Mouse (Mus musculus) thymus, postnatal 0 days (tissue): ENCODE measurements around the gene Trim25. TPM values are rescaled to one million over a fixed set of nuclear protein-coding genes. Genes with fewer than 3 reads are reported as not detected.
A peak's percentile ranks its signal among the peaks of the same experiment; 100 is the strongest.

ENCODE experiments used
- DNase-seq: peaks from one replicate; pipeline ENCODE4 v3.0.0-alpha.2; 2015; ENCODE audit warnings: low spot score
- polyA plus RNA-seq: library from polyadenylated mRNA; unstranded; fragments of >200 nt; fragmentation: Nextera tagmentation; extraction: Ambion mirVana; gene quantifications from 2 replicates; pipeline ENCODE4 v1.2.1, GENCODE M21; 2015

The Trim25 gene
- polyA plus RNA-seq, 1 experiment from 2014 or later, result 48.9 TPM

GRCm38 (mm10) chr11:89060423-89061089, 61.4 kb downstream of the Trim25 start:
- DNase-seq, result peak; percentile 95

DNA sequence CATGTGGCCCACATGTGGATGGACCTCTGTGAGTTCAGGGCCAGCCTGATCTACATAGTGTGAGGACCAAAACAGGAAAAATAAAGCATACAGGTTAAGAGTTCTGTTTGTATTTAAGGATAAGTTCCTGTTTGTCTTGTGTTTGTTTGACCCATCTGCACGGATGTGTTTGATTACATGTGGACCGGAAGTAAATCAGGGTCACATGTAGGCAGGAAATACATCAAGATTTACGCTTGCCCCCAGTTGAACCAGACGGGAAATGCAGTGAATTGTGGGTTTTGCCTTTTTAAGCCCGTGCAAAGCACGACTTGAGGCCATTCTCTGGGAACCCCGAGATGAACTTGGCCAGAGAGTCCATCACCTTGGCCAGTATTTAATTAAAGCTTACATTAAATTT, 62.2 kb downstream of the Trim25 start:
- DNase-seq, result peak; percentile 31

GRCm38 (mm10) chr11:89064312-89064711, 65.1 kb downstream of the Trim25 start:
- no peak for DNase-seq

DNA sequence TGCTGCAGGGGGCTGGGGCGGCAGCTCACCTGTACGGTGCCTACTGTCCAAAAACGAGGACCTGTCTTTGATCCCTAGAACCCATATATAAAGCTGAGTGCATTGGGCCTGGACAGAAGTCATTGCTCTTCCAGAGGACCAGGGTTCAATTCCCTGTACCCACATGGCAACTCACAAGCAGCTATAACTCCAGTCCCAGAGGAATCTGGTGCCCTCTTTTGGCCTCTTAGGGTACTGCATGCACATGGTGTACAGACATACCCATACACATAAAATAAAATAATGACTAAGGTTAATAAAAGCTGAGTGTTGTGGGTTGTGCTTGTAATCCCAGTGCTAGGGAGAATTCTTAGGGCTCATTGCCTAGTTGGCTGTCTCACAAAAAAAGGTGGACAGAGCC, 66.1 kb downstream of the Trim25 start:
- peak; percentile 65 for DNase-seq

- peak; percentile 66 for DNase-seq
These were observed 67.0 kb downstream of the Trim25 start for GRCm38 (mm10) chr11:89066126-89066525.

DNA sequence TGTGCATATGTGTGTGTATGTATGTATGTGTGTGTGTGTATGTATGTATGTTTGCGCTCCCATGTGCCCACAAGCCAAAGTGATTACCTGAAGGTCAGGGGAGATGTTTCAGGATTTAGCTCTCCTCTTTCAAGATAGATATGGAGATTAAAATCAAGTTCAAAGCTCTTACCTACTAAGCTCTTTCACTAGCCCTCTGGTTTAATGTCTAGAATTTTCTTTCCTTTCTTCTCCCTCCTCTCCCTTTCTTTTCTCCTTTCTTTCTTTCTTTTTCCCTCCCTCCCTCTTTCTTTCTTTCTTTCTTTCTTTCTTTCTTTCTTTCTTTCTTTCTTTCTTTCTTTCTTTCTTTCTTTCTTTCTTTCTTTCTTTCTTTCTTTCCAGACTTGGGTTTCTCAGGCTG, 67.6 kb downstream of the Trim25 start, which contains the start of gene Dgke:
Dgke (minus strand) TSS at position 101 of the 400 bp plus-strand sequence.
- DNase-seq, result peak; percentile 38

GRCm38 (mm10) chr11:89067301-89067822, 68.2 kb downstream of the Trim25 start:
- peak; percentile 57 for DNase-seq

- peak; percentile 17 for DNase-seq
These were observed 68.8 kb downstream of the Trim25 start for GRCm38 (mm10) chr11:89067871-89068490.

GRCm38 (mm10) chr11:89068649-89069048, 69.5 kb downstream of the Trim25 start:
- peak; percentile 38 for DNase-seq

- peak; percentile 90 for DNase-seq
These were observed 70.1 kb downstream of the Trim25 start for GRCm38 (mm10) chr11:89069303-89069702.

Other genes starting within 250 kb of the Trim25 start
- 9.3 and 10.0 TPM in 2 replicates for gene Akap1, start 134.8 kb upstream of the Trim25 start, polyA plus RNA-seq
- 19.5 TPM in 2 replicates for gene Scpep1, start 43.9 kb upstream of the Trim25 start, polyA plus RNA-seq
- gene Elobl, start 32.4 kb upstream of the Trim25 start, polyA plus RNA-seq, result 0.81 and 0.82 TPM in 2 replicates
- gene Coil, start 29.1 kb upstream of the Trim25 start, polyA plus RNA-seq, result 14.4 and 14.5 TPM in 2 replicates
- 19.8 and 25.5 TPM in 2 replicates for gene Dgke, start 67.5 kb downstream of the Trim25 start, polyA plus RNA-seq
- gene Gm525, start 74.5 kb downstream of the Trim25 start, polyA plus RNA-seq, result 191 and 212 TPM in 2 replicates